Mouse (Mus musculus): Measurements from ENCODE around the gene Chmp6.

DNA sequence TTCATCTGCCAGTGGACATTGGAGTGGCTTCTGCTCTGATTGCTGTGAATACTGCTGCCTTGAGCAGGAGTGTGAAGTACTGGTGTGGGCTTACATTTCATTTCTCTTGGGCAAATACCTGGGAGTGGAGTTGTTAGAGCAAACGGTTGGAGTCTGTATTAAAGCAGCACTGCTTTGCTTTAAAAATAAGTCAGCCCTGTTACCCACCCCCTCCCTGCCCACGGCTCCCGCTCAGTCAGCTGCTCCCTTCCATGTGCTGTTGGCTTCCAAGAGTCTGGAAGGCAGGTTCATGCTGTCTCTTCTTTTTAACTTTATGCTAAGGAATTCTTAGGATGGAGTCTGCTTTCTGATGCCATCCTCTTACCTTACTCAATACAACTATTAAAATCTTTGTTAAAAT lies 48.3 kb downstream of the Chmp6 start:
- TF ChIP-seq POLR2A (IDR thresholded peaks at IDR 0.05; ENCODE audit: borderline replicate concordance, extremely low read depth, low read depth, low read length): no peak
- TF ChIP-seq CTCF (IDR thresholded peaks at IDR 0.05; ENCODE audit: insufficient read depth, low read length): no peak
